Mouse (Mus musculus) spleen, postnatal 4 days (tissue): Measurements from ENCODE around the gene Usp10.

Experiments
- DNase-seq, 2 experiments: peaks; one replicate each; pipeline ENCODE4 v3.0.0; 2022; ENCODE audit warnings: low spot score in 2 of 2

Usp10 gene

GRCm38 (mm10) chr8:119960531-119961104 lies 50.5 kb downstream of the Usp10 start:
- DNase-seq: no peak

GRCm38 (mm10) chr8:119964859-119965258 lies 54.7 kb downstream of the Usp10 start:
- DNase-seq: no peak

GRCm38 (mm10) chr8:119967435-119967834 lies 57.3 kb downstream of the Usp10 start:
- no peak for DNase-seq

- DNase-seq: no peak
Measured at GRCm38 (mm10) chr8:119970169-119970568, 60.0 kb downstream of the Usp10 start.

- DNase-seq: no peak
Measured at GRCm38 (mm10) chr8:119972558-119972957, 62.4 kb downstream of the Usp10 start.

- no peak for DNase-seq
Measured at GRCm38 (mm10) chr8:119978770-119979381, 68.7 kb downstream of the Usp10 start.

- no peak for DNase-seq
Measured at GRCm38 (mm10) chr8:119981253-119981652, 71.1 kb downstream of the Usp10 start.

GRCm38 (mm10) chr8:119984085-119984484 lies 73.9 kb downstream of the Usp10 start:
- peak in 1 of 2 experiments; percentile 72 for DNase-seq

GRCm38 (mm10) chr8:119986174-119986573 lies 76.0 kb downstream of the Usp10 start:
- no peak for DNase-seq

- DNase-seq: no peak
Measured at GRCm38 (mm10) chr8:119988087-119988486, 77.9 kb downstream of the Usp10 start.

GRCm38 (mm10) chr8:119992249-119992648 lies 82.1 kb downstream of the Usp10 start, which contains the start of gene Crispld2:
Gene Crispld2 (plus strand): TSS chr8:119992438.
- DNase-seq: peak; percentile 64 to 79

GRCm38 (mm10) chr8:119994114-119994513 lies 84.0 kb downstream of the Usp10 start:
- DNase-seq: no peak

- DNase-seq: no peak
Measured at GRCm38 (mm10) chr8:119994556-119994955, 84.4 kb downstream of the Usp10 start.

GRCm38 (mm10) chr8:119997266-119997665 lies 87.1 kb downstream of the Usp10 start:
- no peak for DNase-seq

- no peak for DNase-seq
Measured at GRCm38 (mm10) chr8:120000461-120000860, 90.3 kb downstream of the Usp10 start.

- DNase-seq: no peak
Measured at GRCm38 (mm10) chr8:120001712-120002111, 91.6 kb downstream of the Usp10 start.

GRCm38 (mm10) chr8:120002348-120002747 lies 92.2 kb downstream of the Usp10 start:
- DNase-seq: no peak

- no peak for DNase-seq
Measured at GRCm38 (mm10) chr8:120004154-120004702, 94.1 kb downstream of the Usp10 start.

- no peak for DNase-seq
Measured at GRCm38 (mm10) chr8:120004705-120005381, 94.7 kb downstream of the Usp10 start.

- DNase-seq: no peak
Measured at GRCm38 (mm10) chr8:120006645-120007160, 96.5 kb downstream of the Usp10 start.
